8 mouse cellular contexts compared by ENCODE assay signal in the genomic region with DNA sequence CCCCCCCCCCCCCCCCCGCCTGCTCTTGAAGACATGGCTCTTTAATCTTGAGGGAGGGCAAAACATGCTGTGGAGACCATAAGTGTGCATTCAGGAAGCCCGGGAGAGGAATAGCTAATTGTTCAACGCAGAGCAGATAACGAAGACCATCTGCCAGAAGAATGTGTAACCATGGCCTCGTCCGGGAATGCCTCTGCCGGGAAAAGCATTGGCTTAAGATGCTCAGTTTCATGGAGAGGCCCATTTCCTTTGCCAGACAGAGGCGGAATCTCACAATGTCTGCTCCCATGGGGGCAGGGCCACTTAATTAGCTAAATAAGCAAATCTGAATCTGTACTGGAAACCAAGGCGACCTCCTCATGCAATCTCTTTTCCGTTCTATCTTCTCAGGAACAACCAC. TPM values are rescaled to one million over a fixed set of nuclear protein-coding genes. Genes with fewer than 3 reads are reported as not detected.
A peak's percentile ranks its signal among the peaks of the same experiment; 100 is the strongest.
DNase-seq lines count a peak whose midpoint lies in the region; ATAC-seq and TF ChIP-seq lines count a peak whose summit lies in the region.

No protein-coding gene starts in this region.

- no peak for TF ChIP-seq CTCF in hindbrain, postnatal 0 days (IDR thresholded peaks at IDR 0.05; ENCODE audit: low read depth)

- no peaks in the 10 kb centered on the region for H3K27me3 ChIP-seq in limb, embryonic 11.5 days (ENCODE audit: control insufficient read depth, insufficient read depth, low read length)
- no peaks in the 10 kb centered on the region for H3K27me3 ChIP-seq in limb, embryonic 10.5 days (ENCODE audit: low read depth, poor library complexity, severe bottlenecking)
- H3K27me3 ChIP-seq in forebrain, embryonic 11.5 days (ENCODE audit: control insufficient read depth, insufficient read depth, low read length): no peaks in the 10 kb centered on the region
- no peaks in the 10 kb centered on the region for H3K27me3 ChIP-seq in hindbrain, postnatal 0 days (ENCODE audit: insufficient read depth, low read length)

- no peaks in the 10 kb centered on the region for H3K4me1 ChIP-seq in limb, embryonic 11.5 days (ENCODE audit: control insufficient read depth, insufficient read depth, low read length)
- peaks cover 10% of the 10 kb centered on the region for H3K4me1 ChIP-seq in limb, embryonic 10.5 days
- no peaks in the 10 kb centered on the region for H3K4me1 ChIP-seq in forebrain, embryonic 11.5 days (replicated peaks; ENCODE audit: control insufficient read depth, insufficient read depth, low read length)
- no peaks in the 10 kb centered on the region for H3K4me1 ChIP-seq in hindbrain, postnatal 0 days (ENCODE audit: insufficient read depth, low read length)

- no peak for ATAC-seq in limb, embryonic 11.5 days (ENCODE audit: insufficient number of reproducible peaks, low FRiP score, low TSS enrichment, low read depth)
- peak; percentile 15; the same call in 1 of the 2 replicates for ATAC-seq in forebrain, embryonic 11.5 days (replicated peaks; ENCODE audit: low FRiP score)
- peak; percentile 59 for ATAC-seq in hindbrain, postnatal 0 days

- H3K36me3 ChIP-seq in limb, embryonic 11.5 days (ENCODE audit: control insufficient read depth, insufficient read depth, low read length): no peaks in the 10 kb centered on the region
- H3K36me3 ChIP-seq in limb, embryonic 10.5 days: no peaks in the 10 kb centered on the region
- no peaks in the 10 kb centered on the region for H3K36me3 ChIP-seq in forebrain, embryonic 11.5 days (ENCODE audit: control insufficient read depth, insufficient read depth, low read length)
- no peaks in the 10 kb centered on the region for H3K36me3 ChIP-seq in hindbrain, postnatal 0 days (ENCODE audit: insufficient read depth, low read length)

- no peak overlapping the region for H3K9ac ChIP-seq in limb, embryonic 11.5 days (ENCODE audit: low read length)
- no peak overlapping the region for H3K9ac ChIP-seq in forebrain, embryonic 11.5 days (ENCODE audit: low read length)
- H3K9ac ChIP-seq in hindbrain, postnatal 0 days (replicated peaks; ENCODE audit: low read length): no peak overlapping the region

- H3K4me3 ChIP-seq in limb, embryonic 11.5 days (ENCODE audit: low read depth, low read length): no peak overlapping the region
- no peak overlapping the region for H3K4me3 ChIP-seq in limb, embryonic 10.5 days
- no peak overlapping the region for H3K4me3 ChIP-seq in forebrain, embryonic 11.5 days (ENCODE audit: low read depth, low read length)
- H3K4me3 ChIP-seq in hindbrain, postnatal 0 days (ENCODE audit: low read length): no peak overlapping the region

- H3K27ac ChIP-seq in limb, embryonic 11.5 days (replicated peaks; ENCODE audit: low read depth, low read length): no peak overlapping the region
- H3K27ac ChIP-seq in limb, embryonic 10.5 days: no peak overlapping the region
- H3K27ac ChIP-seq in forebrain, embryonic 11.5 days (ENCODE audit: low read depth, low read length): no peak overlapping the region
- no peak overlapping the region for H3K27ac ChIP-seq in hindbrain, postnatal 0 days

- 30% methylated on average over 9 of the region's 10 CpGs for WGBS in limb, embryonic 11.5 days
- 39% methylated on average over 10 of the region's 10 CpGs for WGBS in limb, embryonic 10.5 days
- WGBS in forebrain, embryonic 11.5 days: 43% methylated on average over 9 of the region's 10 CpGs
- 27% methylated on average over 9 of the region's 10 CpGs for WGBS in hindbrain, postnatal 0 days

- H3K4me2 ChIP-seq in limb, embryonic 11.5 days (ENCODE audit: low read depth, severe bottlenecking): no peak overlapping the region
- H3K4me2 ChIP-seq in forebrain, embryonic 11.5 days (ENCODE audit: low read depth, low read length, severe bottlenecking): no peak overlapping the region
- H3K4me2 ChIP-seq in hindbrain, postnatal 0 days (ENCODE audit: low read depth, low read length): no peak overlapping the region

- DNase-seq in limb, embryonic 11.5 days (ENCODE audit: low spot score): peak; percentile 27
- DNase-seq in limb, embryonic 10.5 days (ENCODE audit: low spot score): no peak
- no peak for DNase-seq in forebrain, embryonic 11.5 days (ENCODE audit: low spot score)
- DNase-seq in hindbrain, postnatal 0 days (ENCODE audit: low spot score): peak; percentile 69
- peak; percentile 45 for DNase-seq in lung, postnatal 36 days
- DNase-seq in frontal cortex, postnatal 36 days (ENCODE audit: low spot score in 2 of 2): no peak
- no peak for DNase-seq in thymus, adult 18-20 months
- DNase-seq in layer of hippocampus, postnatal 25 days (ENCODE audit: extremely low spot score in 1 of 2, low spot score in 1 of 2): no peak

- H3K9me3 ChIP-seq in limb, embryonic 11.5 days (ENCODE audit: control insufficient read depth, low read length): no peaks in the 10 kb centered on the region
- H3K9me3 ChIP-seq in limb, embryonic 10.5 days (replicated peaks): no peaks in the 10 kb centered on the region
- no peaks in the 10 kb centered on the region for H3K9me3 ChIP-seq in forebrain, embryonic 11.5 days (ENCODE audit: control insufficient read depth, low read length)
- H3K9me3 ChIP-seq in hindbrain, postnatal 0 days (ENCODE audit: low read length): no peaks in the 10 kb centered on the region

RNA-seq across cellular contexts. Expression of a gene that starts 43.7 kb away (rescaled TPM):
- polyA plus RNA-seq in limb, embryonic 11.5 days (2014; fragmentation: Nextera tagmentation; extraction: Ambion mirVana): 0.13 and 1.0 TPM in 2 replicates
- 0.41 and 0.54 TPM in 2 replicates for polyA plus RNA-seq in limb, embryonic 10.5 days (2016; fragmentation: Nextera tagmentation; extraction: Ambion mirVana)
- polyA plus RNA-seq in forebrain, embryonic 11.5 days (2014; fragmentation: Nextera tagmentation; extraction: Ambion mirVana): 0.25 and 0.48 TPM in 2 replicates
- total RNA-seq in hindbrain, postnatal 0 days (2014; rRNA removed): 0.37 and 4.3 TPM in 2 replicates
- 1.4 and 1.5 TPM in 2 replicates for polyA plus RNA-seq in hindbrain, postnatal 0 days (2015; fragmentation: Nextera tagmentation; extraction: Ambion mirVana)
- total RNA-seq in layer of hippocampus, postnatal 25 days (2021): under 1 TPM in 1 of 2 experiments, not detected in 1; 0.52 TPM

Comparison
In these comparisons a context has a peak if more than half of its experiments do, and no peak if none do; other contexts are left out.
1. DNase-seq: peak in limb, embryonic 11.5 days (single experiment), hindbrain, postnatal 0 days (single experiment) and lung, postnatal 36 days (single experiment); none in limb, embryonic 10.5 days (single experiment), forebrain, embryonic 11.5 days (single experiment), frontal cortex, postnatal 36 days (0 of 2), thymus, adult 18-20 months (0 of 2) and layer of hippocampus, postnatal 25 days (0 of 2).